Mouse (Mus musculus) lung, adult 2 months (tissue): ENCODE measurements around the gene Adra2a.

ENCODE experiments used
- CTCF ChIP-seq: fragments of 200-500 bp; IDR thresholded peaks from 2 replicates; pipeline ENCODE4 v1.5.1; 2011; ENCODE audit warnings: mild to moderate bottlenecking, low read length, control low read depth; ENCODE audit not compliant: insufficient read depth
- POLR2A ChIP-seq: fragments of 200-500 bp; IDR thresholded peaks from 2 replicates; pipeline ENCODE4 v1.6.1; 2011; ENCODE audit warnings: low read depth, mild to moderate bottlenecking, control low read depth, low read length, borderline replicate concordance; ENCODE audit errors: extremely low read depth

- TF ChIP-seq POLR2A (no peak), CTCF (no peak)
These were observed 49.6 kb downstream of the Adra2a start for GRCm38 (mm10) chr19:54093599-54093998.
